Mouse (Mus musculus) heart, adult 18-20 months (tissue): Measurements from ENCODE around the gene A930033H14Rik. TPM values are rescaled to one million over a fixed set of nuclear protein-coding genes. Genes with fewer than 3 reads are reported as not detected.

ENCODE experiments used
- DNase-seq, 2 experiments: peaks; one replicate each; pipeline ENCODE4 v3.0.0; 2021 to 2022; ENCODE audit warnings: mixed read lengths in 1 of 2
- total RNA-seq, 2 experiments: library from RNA; stranded (reverse); gene quantifications; 2 replicates each; pipeline ENCODE4 v1.2.3; 2021

Gene A930033H14Rik
- total RNA-seq, 2 experiments from 2014 or later = 0.72 to 0.85 TPM

- no peak for DNase-seq
Measured at GRCm38 (mm10) chr10:69193721-69194120, 19.2 kb downstream of the A930033H14Rik start.

DNA sequence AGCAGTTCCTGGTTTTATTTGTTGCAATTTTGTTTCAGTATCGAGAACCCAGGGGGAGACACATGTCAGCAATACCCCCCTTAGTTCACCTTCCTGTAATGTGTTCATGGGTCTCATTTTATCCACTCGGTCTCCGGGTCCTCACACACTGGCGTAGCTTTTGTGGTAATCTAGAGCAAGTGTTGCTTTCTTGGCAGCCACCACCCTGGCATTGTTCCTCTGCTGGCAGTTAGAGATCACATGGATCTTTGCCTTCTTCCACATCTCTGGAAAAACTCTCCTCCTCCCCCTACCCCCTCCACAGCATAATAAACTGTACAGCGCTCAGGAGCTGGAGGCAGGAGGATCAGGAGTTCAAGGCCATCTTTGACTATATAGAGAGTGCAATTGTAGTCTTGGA is 20.6 kb downstream of the A930033H14Rik start:
- DNase-seq = peak in 1 of 2 experiments; percentile 46

DNA sequence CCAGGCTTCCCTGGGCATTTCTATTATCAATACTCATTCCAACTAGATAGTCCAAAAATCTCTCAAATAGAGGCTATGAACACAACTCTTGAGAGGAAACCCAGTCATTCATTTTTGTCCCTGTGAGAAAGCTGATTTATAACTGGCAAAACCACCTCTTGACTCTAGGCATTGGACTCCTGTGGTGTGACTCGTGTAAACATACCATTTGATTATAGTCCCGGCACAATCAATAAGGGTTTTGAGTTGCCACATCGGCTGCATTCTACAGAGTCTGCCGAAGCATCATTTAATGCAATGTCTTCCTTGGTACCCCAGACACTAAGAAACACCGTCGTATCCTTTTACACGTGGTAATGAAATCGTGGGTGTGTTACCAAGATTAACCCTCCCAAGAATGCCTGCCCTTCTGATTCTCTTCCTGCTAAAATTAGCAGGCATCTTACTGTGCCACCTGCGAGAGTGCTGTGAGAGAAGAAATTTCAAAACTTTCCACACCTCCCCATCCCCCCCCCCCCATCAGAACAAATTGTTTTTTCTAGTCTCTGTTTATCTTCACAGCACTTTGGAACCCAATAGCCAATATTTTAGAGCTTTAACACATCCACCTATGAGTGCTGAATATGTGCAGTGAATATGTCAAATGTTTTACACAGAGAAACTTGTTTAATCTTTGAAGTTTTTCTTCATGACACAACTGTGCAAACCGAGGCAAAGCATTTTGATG is 22.3 kb downstream of the A930033H14Rik start:
- no peak for DNase-seq

DNA sequence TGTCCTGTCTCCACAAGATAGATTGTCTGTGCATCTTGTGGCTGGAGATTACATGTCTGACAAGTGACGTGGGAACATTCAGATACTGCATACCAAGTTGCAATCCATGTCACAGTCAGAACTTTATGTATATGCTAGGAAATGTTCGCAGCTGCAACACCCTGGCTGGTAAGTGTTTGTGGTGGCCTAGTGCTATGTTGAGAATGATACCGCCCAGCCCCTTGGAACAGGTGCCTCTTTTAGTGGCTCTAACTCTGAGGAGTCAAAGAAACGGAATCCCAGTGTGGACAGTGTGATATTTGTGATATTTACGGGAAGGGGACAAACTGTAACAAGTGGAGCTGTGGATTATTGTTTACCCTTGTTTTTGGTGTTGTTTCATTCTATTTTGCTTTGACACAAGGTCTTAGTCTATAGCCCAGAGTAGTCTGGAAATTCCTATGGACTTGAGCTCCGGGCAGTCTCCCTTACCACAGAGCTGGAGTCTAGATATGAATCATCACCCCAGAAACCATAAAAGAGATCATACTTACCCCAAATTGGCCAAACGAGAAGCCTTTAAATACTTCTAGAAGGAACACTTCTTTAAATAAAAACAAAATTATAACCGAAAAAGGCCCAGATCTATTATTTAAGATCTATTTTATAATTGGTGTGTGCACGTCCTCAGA is 25.0 kb downstream of the A930033H14Rik start:
- no peak for DNase-seq

GRCm38 (mm10) chr10:69185894-69186893 is 26.7 kb downstream of the A930033H14Rik start:
- peak; percentile 80 to 86 for DNase-seq

DNA sequence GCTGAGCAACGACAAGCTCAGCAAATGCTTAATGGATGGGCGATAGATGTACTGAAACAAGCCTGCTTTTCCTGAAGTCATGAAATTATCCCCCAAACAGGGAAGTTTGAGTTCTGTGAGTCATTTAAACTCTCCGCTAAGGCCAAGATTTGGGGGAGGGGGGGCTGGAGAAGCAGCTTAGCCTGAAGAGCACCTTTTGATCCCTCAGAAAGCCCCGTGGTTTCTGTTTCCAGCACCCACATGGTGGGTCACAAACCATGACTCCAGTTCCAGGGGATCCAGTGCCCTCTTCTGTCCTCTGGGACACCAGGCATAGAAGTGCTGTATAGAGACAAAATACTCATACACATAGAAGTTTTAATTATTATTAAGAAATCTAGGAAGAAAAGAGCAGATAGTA is 27.5 kb downstream of the A930033H14Rik start:
- peak; percentile 32 to 62 for DNase-seq

- no peak for DNase-seq
Measured at GRCm38 (mm10) chr10:69184903-69185302, 28.0 kb downstream of the A930033H14Rik start.

DNA sequence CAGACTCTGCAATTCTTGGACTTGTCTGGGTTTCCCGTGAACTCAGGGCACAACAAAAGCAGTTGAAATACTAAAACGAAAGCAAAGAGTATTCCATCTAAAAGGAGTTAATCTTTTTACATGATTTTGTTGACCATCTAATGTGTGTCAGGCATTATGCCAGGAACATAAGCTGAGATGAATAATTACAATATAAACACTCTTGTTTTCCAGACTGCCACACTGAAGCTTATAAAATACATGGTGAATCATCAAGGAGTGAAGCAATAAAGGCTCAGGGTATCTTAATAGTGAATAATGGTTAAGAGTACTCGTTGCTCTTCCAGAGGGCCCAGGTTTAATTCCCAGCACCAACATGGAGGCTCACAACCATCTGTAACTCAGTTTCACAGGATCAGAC is 31.9 kb downstream of the A930033H14Rik start:
- no peak for DNase-seq

DNA sequence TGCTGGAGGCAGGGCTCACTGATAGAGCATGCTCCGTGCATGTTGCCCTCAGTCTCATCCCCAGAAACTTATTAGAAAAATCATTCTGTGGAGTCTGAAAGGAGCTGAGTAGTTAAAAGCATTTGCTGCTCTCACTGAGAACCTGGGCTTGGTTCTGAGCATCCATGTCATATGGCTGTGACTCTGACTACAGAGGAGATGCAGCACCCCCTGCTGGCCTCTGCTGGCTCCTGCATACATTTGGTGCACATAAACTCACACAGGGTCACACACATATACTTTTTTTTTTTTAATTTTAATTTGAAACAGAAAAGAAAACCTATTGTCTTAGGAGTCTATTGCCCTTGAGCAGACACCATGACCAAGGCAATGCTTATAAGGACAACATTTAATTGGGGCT is 33.6 kb downstream of the A930033H14Rik start:
- DNase-seq = no peak

- no peak for DNase-seq
Measured at GRCm38 (mm10) chr10:69176116-69176515, 36.8 kb downstream of the A930033H14Rik start.

DNA sequence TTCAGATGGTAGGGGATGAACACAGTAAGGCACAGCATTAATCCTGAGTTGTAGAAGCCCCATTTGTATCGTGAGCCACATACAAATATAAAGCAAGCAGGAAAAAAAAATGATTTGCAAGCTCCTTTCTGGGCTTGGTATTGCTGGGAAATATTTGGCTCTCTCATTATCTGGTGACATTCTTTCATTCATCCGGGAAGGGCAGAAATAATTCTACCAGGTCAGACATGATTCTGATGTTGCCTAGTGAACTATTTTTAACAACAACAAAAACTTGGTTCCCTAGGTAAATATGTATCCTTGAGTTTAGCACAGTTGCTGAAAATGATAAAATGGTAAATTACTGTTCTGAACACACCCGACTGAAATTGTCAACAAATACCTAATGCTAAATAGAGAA is 40.5 kb downstream of the A930033H14Rik start:
- peak in 1 of 2 experiments; percentile 10 for DNase-seq

GRCm38 (mm10) chr10:69166514-69166913 is 46.4 kb downstream of the A930033H14Rik start:
- no peak for DNase-seq

DNA sequence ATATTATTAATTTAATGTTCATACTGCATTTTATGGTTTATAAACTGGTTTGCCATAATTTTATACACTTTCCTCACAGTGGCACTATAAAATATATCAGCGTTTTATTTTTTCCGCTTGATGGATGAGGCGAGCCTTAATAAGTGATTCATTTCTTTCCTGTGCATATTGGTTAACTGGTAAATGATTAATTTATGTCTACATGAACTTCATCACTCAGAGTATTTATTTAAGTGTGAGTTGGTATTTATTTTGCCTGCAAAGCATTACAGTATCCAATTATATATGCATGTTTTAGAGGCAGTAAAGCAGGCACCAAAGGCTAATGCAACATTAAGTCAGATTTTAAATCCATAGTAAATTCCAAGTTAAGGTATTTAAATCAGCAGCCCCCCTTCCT is 47.1 kb downstream of the A930033H14Rik start:
- DNase-seq = no peak

DNA sequence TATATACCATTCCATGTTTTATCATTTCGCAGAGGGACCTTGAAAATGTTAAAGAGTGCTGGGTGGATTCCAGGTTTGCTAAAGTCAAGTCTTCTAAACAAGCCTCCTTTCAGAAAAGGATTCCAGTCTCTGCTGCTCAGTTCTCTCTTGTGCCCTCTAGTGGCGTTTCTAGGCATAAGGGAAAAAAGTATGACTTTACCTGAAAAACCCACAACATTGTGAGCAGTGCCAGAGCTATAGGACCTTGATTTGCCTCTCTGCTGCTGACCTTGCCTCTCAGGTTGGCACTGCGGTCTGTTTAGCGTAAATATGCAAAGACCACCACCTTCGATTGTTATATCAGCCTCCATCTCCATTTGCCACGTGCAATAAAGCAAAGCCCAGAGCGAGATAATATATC is 47.8 kb downstream of the A930033H14Rik start:
- DNase-seq = peak; percentile 9 to 60

DNA sequence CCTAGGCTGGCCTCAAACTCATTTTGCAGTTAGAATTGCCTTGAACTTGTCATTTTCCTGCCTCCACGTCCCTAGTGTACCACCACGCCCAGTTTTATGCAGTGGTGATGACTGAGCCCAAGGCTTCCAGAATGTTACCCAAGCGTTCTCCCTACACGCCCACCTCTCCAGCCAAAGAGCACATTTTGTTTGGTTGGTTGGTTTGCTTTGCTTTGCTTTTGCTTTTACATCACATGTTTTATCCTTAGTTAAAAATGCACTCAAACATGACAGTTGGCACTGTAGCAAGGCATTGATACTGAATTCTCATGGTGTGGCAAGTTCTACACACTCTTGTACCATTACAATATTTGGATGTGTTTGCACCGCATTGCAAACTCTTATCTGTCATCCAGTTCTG is 49.7 kb downstream of the A930033H14Rik start:
- no peak for DNase-seq

- DNase-seq = no peak
Measured at GRCm38 (mm10) chr10:69162577-69162976, 50.3 kb downstream of the A930033H14Rik start.

DNA sequence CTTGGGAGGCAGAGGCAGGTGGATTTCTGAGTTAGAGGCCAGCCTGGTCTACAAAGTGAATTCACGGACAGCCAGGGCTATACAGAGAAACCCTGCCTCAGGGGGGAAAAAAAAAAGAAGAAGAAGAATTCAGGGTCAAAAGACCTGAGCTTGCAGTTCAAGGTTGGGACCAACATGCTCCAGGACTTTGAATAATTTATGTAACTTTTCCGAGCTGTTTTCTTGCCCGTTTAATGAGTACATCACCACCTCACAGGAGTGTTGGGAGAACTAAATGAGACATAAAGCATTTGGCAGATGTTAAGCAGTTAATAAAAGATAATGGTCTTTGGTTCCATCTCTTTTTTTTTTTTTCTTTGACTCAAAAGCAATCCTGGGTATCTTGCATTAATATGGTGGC is 51.4 kb downstream of the A930033H14Rik start:
- no peak for DNase-seq

GRCm38 (mm10) chr10:69160877-69161276 is 52.0 kb downstream of the A930033H14Rik start:
- no peak for DNase-seq
